In the genomic region with DNA sequence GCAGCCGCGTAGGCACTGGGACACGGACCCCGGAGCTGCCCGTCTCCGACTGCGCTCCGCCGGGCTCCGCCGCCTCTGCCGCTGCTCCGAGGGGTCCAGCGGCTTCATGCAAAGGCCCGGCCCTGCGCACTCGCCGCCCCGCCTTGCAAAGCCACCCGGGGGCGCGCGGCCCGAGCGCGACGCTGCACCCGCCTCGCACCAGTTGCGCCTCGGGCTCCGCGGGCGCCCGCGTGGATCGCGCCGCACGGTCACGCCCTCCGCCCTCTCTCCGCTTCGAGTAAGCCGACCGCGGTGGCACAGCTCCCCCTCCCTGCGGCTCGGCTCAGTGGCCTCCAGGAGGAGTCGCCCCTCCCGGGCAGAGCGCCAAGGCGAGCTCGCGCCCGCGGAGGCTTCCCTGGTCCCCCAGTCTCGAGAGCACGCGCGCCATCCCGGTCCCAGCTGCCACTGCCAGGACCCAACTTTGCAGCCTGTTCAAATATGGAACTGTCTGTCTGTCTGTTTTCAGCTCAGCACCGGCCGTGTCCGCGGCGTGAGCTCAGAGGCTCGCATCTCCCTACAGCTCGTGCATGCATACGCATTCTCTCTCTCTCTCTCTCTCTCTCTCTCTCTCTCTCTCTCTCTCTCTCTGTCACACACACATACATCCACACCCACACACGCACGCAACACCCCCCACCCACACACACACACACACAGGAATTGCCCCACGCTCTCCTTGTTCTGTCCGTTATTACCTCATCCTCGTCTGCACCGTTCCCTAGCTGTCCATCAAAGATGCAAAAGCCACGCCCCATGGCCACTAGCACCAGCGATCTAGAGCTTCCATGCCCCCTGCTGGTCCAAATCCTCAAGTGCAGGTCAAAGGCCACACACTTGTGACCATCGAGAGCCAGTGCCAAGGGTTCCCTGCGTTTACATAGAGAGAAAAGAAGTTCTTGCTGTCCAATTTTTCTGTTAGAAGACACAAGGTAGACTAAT, we compare ENCODE assay signal across 7 mouse cellular contexts. TPM values are rescaled to one million over a fixed set of nuclear protein-coding genes. Genes with fewer than 3 reads are reported as not detected.
DNase-seq lines count a peak whose midpoint lies in the region; ATAC-seq lines count a peak whose summit lies in the region.

A gene (minus strand): TSS at position 85 of the 978 bp plus-strand sequence.

- H3K9me3 ChIP-seq in embryonic facial prominence, embryonic 11.5 days (replicated peaks; ENCODE audit: control insufficient read depth, low read length) = no peaks in the 10 kb centered on the region
- H3K9me3 ChIP-seq in limb, embryonic 11.5 days (ENCODE audit: control insufficient read depth, low read length) = no peaks in the 10 kb centered on the region
- H3K9me3 ChIP-seq in midbrain, embryonic 14.5 days (ENCODE audit: control insufficient read depth, low read length) = no peaks in the 10 kb centered on the region

- H3K4me1 ChIP-seq in embryonic facial prominence, embryonic 11.5 days (ENCODE audit: control insufficient read depth, insufficient read depth, low read length) = no peaks in the 10 kb centered on the region; the same call in 1 of the 2 replicates
- no peaks in the 10 kb centered on the region for H3K4me1 ChIP-seq in limb, embryonic 11.5 days (ENCODE audit: control insufficient read depth, insufficient read depth, low read length)
- H3K4me1 ChIP-seq in midbrain, embryonic 14.5 days (ENCODE audit: control insufficient read depth, insufficient read depth, low read length) = peaks cover 25% of the 10 kb centered on the region

- H3K4me2 ChIP-seq in embryonic facial prominence, embryonic 11.5 days (ENCODE audit: low read depth, low read length) = peak within 1 kb of the TSS; percentile 97
- H3K4me2 ChIP-seq in limb, embryonic 11.5 days (ENCODE audit: low read depth, severe bottlenecking) = peak within 1 kb of the TSS; percentile 99
- peak within 1 kb of the TSS; percentile 68 for H3K4me2 ChIP-seq in midbrain, embryonic 14.5 days (ENCODE audit: low read length)

- WGBS in embryonic facial prominence, embryonic 11.5 days = under 1% methylated on average over 67 of the region's 80 CpGs
- under 1% methylated on average over 66 of the region's 80 CpGs for WGBS in limb, embryonic 11.5 days
- WGBS in midbrain, embryonic 14.5 days = under 1% methylated on average over 75 of the region's 80 CpGs

- peak; percentile 93 for ATAC-seq in embryonic facial prominence, embryonic 11.5 days (replicated peaks; ENCODE audit: insufficient number of reproducible peaks, low FRiP score, low TSS enrichment, low read depth)
- ATAC-seq in limb, embryonic 11.5 days (ENCODE audit: insufficient number of reproducible peaks, low FRiP score, low TSS enrichment, low read depth) = peak; percentile 92
- peak; percentile 91 for ATAC-seq in midbrain, embryonic 14.5 days (ENCODE audit: low FRiP score, low TSS enrichment)

- no peaks in the 10 kb centered on the region for H3K36me3 ChIP-seq in embryonic facial prominence, embryonic 11.5 days (replicated peaks; ENCODE audit: control insufficient read depth, insufficient read depth, low read depth, low read length)
- H3K36me3 ChIP-seq in limb, embryonic 11.5 days (ENCODE audit: control insufficient read depth, insufficient read depth, low read length) = no peaks in the 10 kb centered on the region
- 0 out of 2 replicates have a peak, but pooled peaks cover 4% of the 10 kb centered on the region for H3K36me3 ChIP-seq in midbrain, embryonic 14.5 days (ENCODE audit: control insufficient read depth, insufficient read depth, low read length)

- H3K27me3 ChIP-seq in embryonic facial prominence, embryonic 11.5 days (ENCODE audit: control insufficient read depth, insufficient read depth, low read length) = no peaks in the 10 kb centered on the region
- 0 out of 2 replicates have a peak, but pooled peaks cover 10% of the 10 kb centered on the region for H3K27me3 ChIP-seq in limb, embryonic 11.5 days (ENCODE audit: control insufficient read depth, insufficient read depth, low read length)
- no peaks in the 10 kb centered on the region for H3K27me3 ChIP-seq in midbrain, embryonic 14.5 days (ENCODE audit: control insufficient read depth, insufficient read depth, low read length)

- peak within 1 kb of the TSS; percentile 73 for H3K27ac ChIP-seq in embryonic facial prominence, embryonic 11.5 days (replicated peaks; ENCODE audit: low read depth, low read length)
- H3K27ac ChIP-seq in limb, embryonic 11.5 days (replicated peaks; ENCODE audit: low read depth, low read length) = peak within 1 kb of the TSS; percentile 39; the same call in 1 of the 2 replicates
- peak within 1 kb of the TSS; percentile 95 for H3K27ac ChIP-seq in midbrain, embryonic 14.5 days (replicated peaks; ENCODE audit: low read depth, low read length)

- H3K4me3 ChIP-seq in embryonic facial prominence, embryonic 11.5 days (ENCODE audit: low read depth, low read length) = peak within 1 kb of the TSS; percentile 64
- peak within 1 kb of the TSS; percentile 59 for H3K4me3 ChIP-seq in limb, embryonic 11.5 days (ENCODE audit: low read depth, low read length)
- H3K4me3 ChIP-seq in midbrain, embryonic 14.5 days (replicated peaks; ENCODE audit: low read depth, low read length) = peak within 1 kb of the TSS; percentile 93

- peak; percentile 95 for DNase-seq in adrenal gland, postnatal 14 days
- DNase-seq in embryonic facial prominence, embryonic 11.5 days (ENCODE audit: low spot score) = peak; percentile 98
- peak; percentile 99 for DNase-seq in heart, adult 11 months
- DNase-seq in kidney, adult 18-20 months = peak; percentile 97
- peak; percentile 94 for DNase-seq in limb, embryonic 11.5 days (ENCODE audit: low spot score)
- DNase-seq in midbrain, embryonic 14.5 days = peak; percentile 98
- DNase-seq in spleen, adult 18-20 months = peak; percentile 87 to 96

- H3K9ac ChIP-seq in embryonic facial prominence, embryonic 11.5 days (replicated peaks; ENCODE audit: low read length) = peak within 1 kb of the TSS; percentile 88
- peak within 1 kb of the TSS; percentile 70 for H3K9ac ChIP-seq in limb, embryonic 11.5 days (ENCODE audit: low read length)
- peak within 1 kb of the TSS; percentile 97 for H3K9ac ChIP-seq in midbrain, embryonic 14.5 days (replicated peaks; ENCODE audit: low read length)

RNA-seq across cellular contexts. Expression of the gene that starts here (rescaled TPM):
- total RNA-seq in adrenal gland, postnatal 14 days (2021) = 19.7 and 24.6 TPM in 2 replicates
- polyA plus RNA-seq in embryonic facial prominence, embryonic 11.5 days (2014; fragmentation: Nextera tagmentation; extraction: Ambion mirVana) = 14.0 and 14.4 TPM in 2 replicates
- polyA plus RNA-seq in limb, embryonic 11.5 days (2014; fragmentation: Nextera tagmentation; extraction: Ambion mirVana) = 2.5 and 2.7 TPM in 2 replicates
- 35.7 and 46.0 TPM in 2 replicates for polyA plus RNA-seq in midbrain, embryonic 14.5 days (2014; fragmentation: Nextera tagmentation; extraction: Ambion mirVana)

Comparison
In these comparisons a context has a peak if more than half of its experiments do, and no peak if none do; other contexts are left out.
1. Peak in every context shown above with its lines: DNase-seq, ATAC-seq, H3K4me3 ChIP-seq and H3K27ac ChIP-seq.
2. H3K27ac ChIP-seq: peak in every context shown above with its lines; median percentile 95 in midbrain, embryonic 14.5 days; 73 in embryonic facial prominence, embryonic 11.5 days; 39 in limb, embryonic 11.5 days.